Mouse (Mus musculus) liver, embryonic 14.5 days (tissue): ENCODE data around the gene Stard13. TPM values are rescaled to one million over a fixed set of nuclear protein-coding genes. Genes with fewer than 3 reads are reported as not detected.

Experiments
- ATAC-seq: fragments of 200-750 bp; cut with Nextera tagmentation; 2 replicates; pipeline ENCODE4 v1.8.0; 2017; ENCODE audit warnings: moderate number of reproducible peaks, mild to moderate bottlenecking, moderate library complexity; ENCODE audit not compliant: insufficient read depth
- DNase-seq, 3 experiments: peaks; one replicate each; pipeline ENCODE4 v3.0.0-alpha.2; 2012 to 2013; ENCODE audit warnings: low read depth in 3 of 3, low spot score in 3 of 3
- H3K27ac ChIP-seq: fragments of 300-500 bp; sonication (generic); 2 replicates; pipeline ENCODE4 v1.5.1; 2014; ENCODE audit warnings: moderate library complexity, mild to moderate bottlenecking, control low read depth, inconsistent platforms
- H3K27me3 ChIP-seq: fragments of 300-500 bp; sonication (generic); 2 replicates; pipeline ENCODE4 v1.6.1; 2014; ENCODE audit warnings: mild to moderate bottlenecking, low read length, moderate library complexity; ENCODE audit not compliant: control insufficient read depth, insufficient read depth
- H3K36me3 ChIP-seq: fragments of 300-500 bp; sonication (generic); replicated peaks from 2 replicates; pipeline ENCODE4 v1.6.1; 2014; ENCODE audit warnings: low read depth; ENCODE audit not compliant: control insufficient read depth, insufficient read depth
- H3K4me1 ChIP-seq, 2 experiments: fragments of 200-500 bp in 1 of 2; fragments of 300-500 bp in 1 of 2; sonication (generic) in 1 of 2; replicated peaks; 2 replicates each; pipeline ENCODE4 v1.6.1; 2012 to 2014; ENCODE audit warnings: antibody characterized with exemption in 1 of 2, inconsistent platforms in 1 of 2, low read length in 1 of 2; ENCODE audit not compliant: control insufficient read depth in 2 of 2, insufficient read depth in 2 of 2
- H3K4me2 ChIP-seq: fragments of 300-500 bp; sonication (generic); 2 replicates; pipeline ENCODE4 v1.6.1; 2014; ENCODE audit warnings: low read depth, mild to moderate bottlenecking, control low read depth, moderate library complexity
- H3K4me3 ChIP-seq, 2 experiments: fragments of 200-500 bp in 1 of 2; fragments of 300-500 bp in 1 of 2; sonication (generic) in 1 of 2; 2 replicates each; pipeline ENCODE4 v1.5.1; 2012 to 2014; ENCODE audit warnings: low read depth in 2 of 2, low read length in 2 of 2, mild to moderate bottlenecking in 2 of 2, control low read depth in 1 of 2, inconsistent platforms in 1 of 2, moderate library complexity in 1 of 2; ENCODE audit not compliant: insufficient read depth in 1 of 2
- H3K9ac ChIP-seq: fragments of 300-500 bp; sonication (generic); replicated peaks from 2 replicates; pipeline ENCODE4 v1.6.1; 2014; ENCODE audit warnings: mild to moderate bottlenecking, control low read depth, moderate library complexity
- H3K9me3 ChIP-seq: fragments of 300-500 bp; sonication (generic); 2 replicates; pipeline ENCODE4 v1.6.1; 2016; ENCODE audit warnings: low read length, mixed read lengths; ENCODE audit not compliant: control insufficient read depth
- CTCF ChIP-seq: IDR thresholded peaks from 2 replicates; pipeline ENCODE4 v1.5.1; 2016; ENCODE audit warnings: antibody characterized with exemption, low read depth, control low read depth
- EP300 ChIP-seq: IDR thresholded peaks from 2 replicates; pipeline ENCODE4 v1.6.1; 2016; ENCODE audit warnings: antibody characterized with exemption, low read depth
- WGBS: fragments of 180-500 bp; shearing (Covaris S2); extraction: QIAGEN DNeasy Blood & Tissue Kit; methylation state at CpG from one replicate; pipeline ENCODE4 v1.1.7; 2014; ENCODE audit not compliant: insufficient replicate concordance; 5-methylcytosine and 5-hydroxymethylcytosine counted together
- polyA plus RNA-seq, 2 experiments: library from polyadenylated mRNA; depleted of rRNA in 1 of 2; stranded (reverse) in 1 of 2; unstranded in 1 of 2; fragments of >200 nt; fragmentation: Nextera tagmentation in 1 of 2; extraction: Ambion mirVana in 1 of 2; gene quantifications; 2 replicates each; pipeline versions ENCODE4 v1.2.1 to v1.2.3; 2012 to 2014

Gene Stard13
- polyA plus RNA-seq, 2 experiments, result 0.56 to 1.1 TPM

DNA sequence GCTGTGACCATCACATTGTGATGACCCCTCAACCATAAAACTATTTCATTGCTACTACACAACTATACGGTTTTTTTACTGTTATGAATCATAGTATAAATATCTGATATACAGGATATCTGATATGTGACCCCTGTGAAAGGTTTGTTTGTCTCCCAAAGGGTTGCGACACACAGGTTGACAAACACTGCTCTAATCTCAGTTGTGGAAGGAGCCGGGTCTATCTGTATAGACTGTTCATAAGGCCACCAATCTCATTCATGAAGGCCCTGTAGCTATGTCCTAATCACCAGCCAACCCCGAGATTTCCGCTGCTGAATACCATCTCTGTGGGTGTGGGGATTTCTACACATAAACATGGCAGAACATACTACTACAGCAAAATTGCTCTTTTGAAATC lies 37.2 kb upstream of the Stard13 start:
- H3K27ac ChIP-seq, result no peak overlapping the region
- no peak overlapping the region for H3K4me3 ChIP-seq
- TF ChIP-seq EP300 (no peak), CTCF (no peak)
- no peak for ATAC-seq
- H3K36me3 ChIP-seq, result no peaks in the 10 kb centered on the region
- H3K27me3 ChIP-seq, result no peaks in the 10 kb centered on the region
- H3K4me2 ChIP-seq, result no peak overlapping the region
- DNase-seq, result no peak
- H3K4me1 ChIP-seq, result no peaks in the 10 kb centered on the region
- 64% methylated on average over 5 of the region's 5 CpGs for WGBS
- H3K9ac ChIP-seq, result no peak overlapping the region
- H3K9me3 ChIP-seq, result no peaks in the 10 kb centered on the region

DNA sequence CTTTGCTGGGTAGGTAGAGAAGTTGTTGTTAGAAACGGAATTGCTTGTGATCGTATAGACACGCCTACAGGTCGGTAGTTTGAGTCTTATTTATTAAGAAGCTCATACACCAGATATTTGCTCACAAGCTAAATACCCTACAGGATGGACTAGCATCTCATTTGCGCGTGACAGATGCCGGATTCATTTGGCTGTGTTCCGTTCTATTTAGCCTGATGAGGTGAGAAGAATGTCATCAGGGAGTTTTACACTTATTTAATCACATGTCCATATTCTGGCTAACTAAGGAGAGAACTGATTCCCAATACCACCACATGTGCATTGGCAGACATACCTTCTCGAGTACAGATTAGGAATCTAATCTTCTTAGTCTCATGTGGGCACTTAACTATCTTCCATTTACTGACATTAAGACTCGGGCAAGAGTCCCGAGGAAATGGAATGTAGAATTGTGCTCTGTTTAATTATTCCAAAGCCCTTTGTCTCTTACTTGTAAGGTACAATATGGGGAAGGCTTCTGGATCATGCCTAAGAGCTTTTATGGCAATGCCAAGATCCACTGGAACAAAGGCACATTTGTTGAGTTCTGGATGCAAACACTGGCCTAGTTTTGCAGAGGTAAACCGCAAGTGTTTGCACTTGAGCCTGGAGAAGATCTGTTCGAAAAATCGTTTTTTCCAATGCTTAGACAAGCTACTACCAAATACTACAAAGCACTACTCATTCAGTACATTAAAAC lies 33.4 kb upstream of the Stard13 start:
- no peak for ATAC-seq
- WGBS, result 61% methylated on average over 14 of the region's 14 CpGs
- H3K27me3 ChIP-seq, result no peaks in the 10 kb centered on the region
- DNase-seq, result no peak
- H3K27ac ChIP-seq, result no peak overlapping the region
- H3K36me3 ChIP-seq, result no peaks in the 10 kb centered on the region
- H3K4me1 ChIP-seq, result no peaks in the 10 kb centered on the region
- no peak for TF ChIP-seq CTCF
- H3K9me3 ChIP-seq, result no peaks in the 10 kb centered on the region
- no peak overlapping the region for H3K4me2 ChIP-seq
- H3K9ac ChIP-seq, result no peak overlapping the region
- no peak overlapping the region for H3K4me3 ChIP-seq

DNA sequence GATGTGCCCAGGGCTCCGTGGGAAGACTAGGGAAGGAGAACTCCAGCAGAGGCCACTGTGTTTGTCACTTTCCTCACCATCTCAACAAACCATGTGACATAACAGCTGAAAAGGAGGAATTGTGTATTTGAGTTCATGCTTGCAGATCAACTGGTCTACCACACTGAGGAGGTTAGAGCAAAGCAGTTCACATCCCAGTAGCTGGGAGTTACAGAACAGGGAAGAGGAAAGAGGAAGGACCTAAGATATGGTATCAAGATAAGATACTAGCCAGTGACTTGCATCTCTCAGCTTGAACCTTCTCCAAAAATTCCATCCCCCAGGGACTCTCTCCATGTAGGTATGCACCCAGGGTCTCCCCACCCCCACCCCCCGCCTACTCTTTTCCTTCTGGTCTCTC lies 27.9 kb upstream of the Stard13 start:
- no peak overlapping the region for H3K4me2 ChIP-seq
- no peak overlapping the region for H3K4me3 ChIP-seq
- DNase-seq, result no peak
- TF ChIP-seq CTCF, result no peak
- TF ChIP-seq EP300, result no peak
- no peaks in the 10 kb centered on the region for H3K27me3 ChIP-seq
- WGBS, result 46% methylated on average over 2 of the region's 2 CpGs
- H3K9ac ChIP-seq, result no peak overlapping the region
- H3K36me3 ChIP-seq, result no peaks in the 10 kb centered on the region
- H3K4me1 ChIP-seq, result no peaks in the 10 kb centered on the region
- H3K27ac ChIP-seq, result no peak overlapping the region
- no peaks in the 10 kb centered on the region for H3K9me3 ChIP-seq
- ATAC-seq, result no peak

DNA sequence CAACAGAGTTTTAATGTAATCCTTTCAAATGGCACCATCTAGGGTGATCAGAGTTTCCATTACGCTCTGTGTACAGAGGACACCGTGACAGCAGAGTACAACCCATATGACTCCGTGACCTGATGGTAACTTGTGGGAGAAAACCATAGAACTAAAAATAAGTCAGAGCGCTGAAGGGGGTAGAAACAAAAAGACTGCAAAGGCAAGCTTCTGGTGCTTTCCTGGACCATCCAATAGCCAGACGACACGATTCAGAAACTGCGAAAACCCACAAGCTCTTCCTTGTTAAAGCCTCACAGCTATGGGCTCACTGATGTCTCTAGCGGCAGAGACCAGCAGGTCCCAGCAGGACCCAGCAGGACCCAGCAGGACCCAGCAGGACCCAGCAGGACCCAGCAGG lies 18.6 kb upstream of the Stard13 start:
- Histone ChIP-seq H3K9me3 (no peaks in the 10 kb centered on the region), H3K9ac (no peak overlapping the region), H3K4me1 (peaks cover 14 to 22% of the 10 kb centered on the region in 2 experiments), H3K27ac (no peak overlapping the region), H3K27me3 (no peaks in the 10 kb centered on the region), H3K36me3 (no peaks in the 10 kb centered on the region), H3K4me2 (no peak overlapping the region), H3K4me3 (no peak overlapping the region)
- ATAC-seq (no peak), DNase-seq (no peak)
- WGBS, result 66% methylated on average over 8 of the region's 8 CpGs
- TF ChIP-seq CTCF, result no peak
- TF ChIP-seq EP300, result no peak

DNA sequence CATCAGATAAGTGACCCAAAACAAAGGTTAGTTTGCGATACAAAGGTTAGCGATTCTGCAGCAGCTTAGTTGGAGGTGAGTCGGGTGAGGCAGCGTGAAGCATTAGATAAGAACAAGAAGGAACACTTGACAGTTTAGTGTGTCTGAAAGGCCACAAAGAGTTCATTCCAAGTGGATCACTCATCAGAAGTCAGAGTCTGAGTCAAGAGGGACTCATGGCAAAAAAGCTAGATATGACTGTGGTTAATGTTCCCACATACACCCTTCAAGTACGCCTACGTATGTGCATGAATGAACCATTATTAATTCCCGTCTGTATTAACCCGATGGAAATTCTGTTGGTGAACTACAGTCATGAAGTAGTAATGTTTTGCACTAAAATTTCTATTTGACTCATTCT lies 18.0 kb upstream of the Stard13 start:
- H3K9ac ChIP-seq, result no peak overlapping the region
- no peaks in the 10 kb centered on the region for H3K9me3 ChIP-seq
- no peaks in the 10 kb centered on the region for H3K36me3 ChIP-seq
- DNase-seq (no peak), ATAC-seq (no peak)
- no peak overlapping the region for H3K27ac ChIP-seq
- H3K4me2 ChIP-seq, result no peak overlapping the region
- H3K4me3 ChIP-seq, result no peak overlapping the region
- H3K27me3 ChIP-seq, result no peaks in the 10 kb centered on the region
- TF ChIP-seq EP300, result no peak
- no peak for TF ChIP-seq CTCF
- WGBS, result 81% methylated on average over 8 of the region's 8 CpGs
- H3K4me1 ChIP-seq, result peaks cover 18 to 28% of the 10 kb centered on the region in 2 experiments
